26 mouse cellular contexts compared by ENCODE assay signal in the genomic region with DNA sequence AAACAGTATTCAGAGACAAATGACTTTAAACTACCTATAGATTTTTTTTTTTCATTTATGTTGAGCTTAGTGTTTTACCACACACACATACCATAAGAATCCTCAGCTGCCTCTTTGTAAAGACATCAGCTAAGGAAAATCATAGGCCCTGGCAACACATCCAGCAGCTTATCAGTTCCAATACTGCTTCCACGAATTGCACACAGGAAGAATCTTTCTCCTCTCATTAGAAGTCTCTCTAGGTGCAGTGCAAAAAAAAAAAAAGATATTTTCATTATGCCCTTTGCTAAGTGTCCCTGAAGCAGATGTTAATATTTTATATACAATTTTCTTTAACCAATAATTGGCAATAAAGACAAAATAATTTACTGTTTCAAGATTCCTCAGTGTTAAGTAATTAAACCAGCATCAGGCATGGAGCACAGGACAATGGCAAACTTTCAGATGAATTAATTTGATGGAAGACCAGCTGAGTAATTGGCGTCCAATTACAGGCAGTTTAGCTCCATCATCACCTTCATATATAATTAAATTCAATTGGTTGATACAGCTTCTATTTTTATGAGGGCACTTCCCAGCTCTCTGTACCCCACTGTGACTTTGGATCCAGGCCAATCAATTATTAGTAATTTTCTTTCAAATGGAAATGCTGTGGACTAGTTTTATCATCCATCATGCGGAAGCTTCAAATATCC.
DNase-seq lines count a peak whose midpoint lies in the region; ATAC-seq lines count a peak whose summit lies in the region.
"Had no signal": no experiment of that assay in that cellular context is flagged by ENCODE, and none has a peak within 500 bp of the region (broad histone marks: within the 10 kb centered on the region; RNA-seq: fewer than 3 reads in every experiment).

No protein-coding gene starts in this region.

- H3K36me3 ChIP-seq in forebrain, embryonic 11.5 days (ENCODE audit: control insufficient read depth, insufficient read depth, low read length): no peaks in the 10 kb centered on the region
- no peaks in the 10 kb centered on the region for H3K36me3 ChIP-seq in forebrain, embryonic 10.5 days (replicated peaks)
- no peaks in the 10 kb centered on the region for H3K36me3 ChIP-seq in midbrain, embryonic 14.5 days (ENCODE audit: control insufficient read depth, insufficient read depth, low read length)
- no peaks in the 10 kb centered on the region for H3K36me3 ChIP-seq in midbrain, embryonic 11.5 days (ENCODE audit: control insufficient read depth, insufficient read depth, low read length)
- H3K36me3 ChIP-seq in forebrain, embryonic 12.5 days (replicated peaks): no peaks in the 10 kb centered on the region
- H3K36me3 ChIP-seq in hindbrain, embryonic 14.5 days (replicated peaks; ENCODE audit: control insufficient read depth, insufficient read depth): no peaks in the 10 kb centered on the region
- H3K36me3 ChIP-seq: embryonic facial prominence, embryonic 12.5 days; heart, embryonic 15.5 days; liver, embryonic 15.5 days; lung, embryonic 15.5 days had no signal

- no peaks in the 10 kb centered on the region for H3K27me3 ChIP-seq in forebrain, embryonic 11.5 days (ENCODE audit: control insufficient read depth, insufficient read depth, low read length)
- no peaks in the 10 kb centered on the region for H3K27me3 ChIP-seq in forebrain, embryonic 10.5 days (ENCODE audit: poor library complexity, severe bottlenecking)
- no peaks in the 10 kb centered on the region for H3K27me3 ChIP-seq in midbrain, embryonic 14.5 days (ENCODE audit: control insufficient read depth, insufficient read depth, low read length)
- no peaks in the 10 kb centered on the region for H3K27me3 ChIP-seq in midbrain, embryonic 11.5 days (ENCODE audit: control insufficient read depth, insufficient read depth, low read length)
- no peaks in the 10 kb centered on the region for H3K27me3 ChIP-seq in forebrain, embryonic 12.5 days
- H3K27me3 ChIP-seq in hindbrain, embryonic 14.5 days (ENCODE audit: control insufficient read depth, insufficient read depth, low read length): no peaks in the 10 kb centered on the region
- H3K27me3 ChIP-seq: embryonic facial prominence, embryonic 12.5 days; heart, embryonic 15.5 days; liver, embryonic 15.5 days; lung, embryonic 15.5 days had no signal

- no peak overlapping the region for H3K4me3 ChIP-seq in forebrain, embryonic 11.5 days (ENCODE audit: low read depth, low read length)
- no peak overlapping the region for H3K4me3 ChIP-seq in forebrain, embryonic 10.5 days
- H3K4me3 ChIP-seq in midbrain, embryonic 14.5 days (replicated peaks; ENCODE audit: low read depth, low read length): no peak overlapping the region
- H3K4me3 ChIP-seq in midbrain, embryonic 11.5 days (ENCODE audit: low read depth, low read length): no peak overlapping the region
- H3K4me3 ChIP-seq in forebrain, embryonic 12.5 days (replicated peaks): no peak overlapping the region
- H3K4me3 ChIP-seq in hindbrain, embryonic 14.5 days (replicated peaks; ENCODE audit: low read length): no peak overlapping the region
- H3K4me3 ChIP-seq: embryonic facial prominence, embryonic 12.5 days; erythroblast, embryonic 14.5 days; gastrocnemius, adult 2 months; heart, embryonic 15.5 days; left cerebral cortex, adult 2 months; liver, embryonic 15.5 days; lung, embryonic 15.5 days; myocyte had no signal

- DNase-seq in forebrain, embryonic 11.5 days (ENCODE audit: low spot score): no peak
- DNase-seq in forebrain, embryonic 10.5 days (ENCODE audit: extremely low spot score, low spot score): no peak
- peak; percentile 33 for DNase-seq in midbrain, embryonic 14.5 days
- DNase-seq in midbrain, embryonic 11.5 days (ENCODE audit: low spot score, missing footprints): no peak
- DNase-seq in hindbrain, embryonic 14.5 days (ENCODE audit: low spot score): peak; percentile 24
- no peak for DNase-seq in kidney, postnatal 10 days
- DNase-seq in layer of hippocampus, adult 8-10 months (ENCODE audit: low spot score in 2 of 2): no peak
- DNase-seq: adrenal gland, postnatal 36 days; cerebellum, adult 11-12 months; cerebellum, postnatal 14 days; gastrocnemius, adult 2 months; heart, postnatal 36 days; kidney, adult 18-20 months; lung, postnatal 36 days; thymus, adult 18-20 months; thymus, postnatal 36 days had no signal

- no peaks in the 10 kb centered on the region for H3K9me3 ChIP-seq in forebrain, embryonic 11.5 days (ENCODE audit: control insufficient read depth, low read length)
- H3K9me3 ChIP-seq in forebrain, embryonic 10.5 days: no peaks in the 10 kb centered on the region
- no peaks in the 10 kb centered on the region for H3K9me3 ChIP-seq in midbrain, embryonic 14.5 days (ENCODE audit: control insufficient read depth, low read length)
- H3K9me3 ChIP-seq in midbrain, embryonic 11.5 days (ENCODE audit: control insufficient read depth, low read length): no peaks in the 10 kb centered on the region
- H3K9me3 ChIP-seq in forebrain, embryonic 12.5 days: no peaks in the 10 kb centered on the region
- H3K9me3 ChIP-seq in hindbrain, embryonic 14.5 days (ENCODE audit: control insufficient read depth, low read length): no peaks in the 10 kb centered on the region
- H3K9me3 ChIP-seq: embryonic facial prominence, embryonic 12.5 days; heart, embryonic 15.5 days; liver, embryonic 15.5 days; lung, embryonic 15.5 days had no signal

- 0 out of 2 replicates have a peak, but pooled peaks cover 4% of the 10 kb centered on the region for H3K4me1 ChIP-seq in forebrain, embryonic 11.5 days (replicated peaks; ENCODE audit: control insufficient read depth, insufficient read depth, low read length)
- peaks cover 7% of the 10 kb centered on the region for H3K4me1 ChIP-seq in forebrain, embryonic 10.5 days
- H3K4me1 ChIP-seq in midbrain, embryonic 14.5 days (ENCODE audit: control insufficient read depth, insufficient read depth, low read length): peaks cover 5% of the 10 kb centered on the region; the same call in 1 of the 2 replicates
- no peaks in the 10 kb centered on the region for H3K4me1 ChIP-seq in midbrain, embryonic 11.5 days (ENCODE audit: control insufficient read depth, insufficient read depth, low read length)
- H3K4me1 ChIP-seq in forebrain, embryonic 12.5 days: peaks cover 6% of the 10 kb centered on the region; the same call in 1 of the 2 replicates
- no peaks in the 10 kb centered on the region for H3K4me1 ChIP-seq in hindbrain, embryonic 14.5 days (replicated peaks; ENCODE audit: control insufficient read depth, insufficient read depth, low read length)
- H3K4me1 ChIP-seq: embryonic facial prominence, embryonic 12.5 days; heart, embryonic 15.5 days; liver, embryonic 15.5 days; lung, embryonic 15.5 days had no signal

- no peak overlapping the region for H3K9ac ChIP-seq in forebrain, embryonic 11.5 days (ENCODE audit: low read length)
- no peak overlapping the region for H3K9ac ChIP-seq in midbrain, embryonic 14.5 days (replicated peaks; ENCODE audit: low read length)
- H3K9ac ChIP-seq in midbrain, embryonic 11.5 days (ENCODE audit: low read length): no peak overlapping the region
- H3K9ac ChIP-seq in forebrain, embryonic 12.5 days: no peak overlapping the region
- H3K9ac ChIP-seq in hindbrain, embryonic 14.5 days: no peak overlapping the region
- H3K9ac ChIP-seq: embryonic facial prominence, embryonic 12.5 days; heart, embryonic 15.5 days; liver, embryonic 15.5 days; lung, embryonic 15.5 days had no signal

- no peak overlapping the region for H3K27ac ChIP-seq in forebrain, embryonic 11.5 days (ENCODE audit: low read depth, low read length)
- H3K27ac ChIP-seq in forebrain, embryonic 10.5 days: no peak overlapping the region
- H3K27ac ChIP-seq in midbrain, embryonic 14.5 days (replicated peaks; ENCODE audit: low read depth, low read length): no peak overlapping the region
- H3K27ac ChIP-seq in midbrain, embryonic 11.5 days (ENCODE audit: low read depth, low read length): no peak overlapping the region
- no peak overlapping the region for H3K27ac ChIP-seq in forebrain, embryonic 12.5 days
- H3K27ac ChIP-seq in hindbrain, embryonic 14.5 days: no peak overlapping the region
- H3K27ac ChIP-seq: embryonic facial prominence, embryonic 12.5 days; gastrocnemius, adult 2 months; heart, embryonic 15.5 days; left cerebral cortex, adult 2 months; liver, embryonic 15.5 days; lung, embryonic 15.5 days had no signal

- WGBS in forebrain, embryonic 11.5 days: 52% methylated on average over 3 of the region's 3 CpGs
- WGBS in forebrain, embryonic 10.5 days: 80% methylated on average over 3 of the region's 3 CpGs
- WGBS in midbrain, embryonic 14.5 days: 54% methylated on average over 3 of the region's 3 CpGs
- WGBS in midbrain, embryonic 11.5 days: 75% methylated on average over 3 of the region's 3 CpGs
- WGBS in forebrain, embryonic 12.5 days: 39% methylated on average over 3 of the region's 3 CpGs
- 37% methylated on average over 3 of the region's 3 CpGs for WGBS in hindbrain, embryonic 14.5 days

- H3K4me2 ChIP-seq in forebrain, embryonic 11.5 days (ENCODE audit: low read depth, low read length, severe bottlenecking): no peak overlapping the region
- H3K4me2 ChIP-seq in midbrain, embryonic 14.5 days (ENCODE audit: low read length): no peak overlapping the region
- no peak overlapping the region for H3K4me2 ChIP-seq in midbrain, embryonic 11.5 days
- H3K4me2 ChIP-seq in forebrain, embryonic 12.5 days: no peak overlapping the region
- no peak overlapping the region for H3K4me2 ChIP-seq in hindbrain, embryonic 14.5 days (replicated peaks)
- H3K4me2 ChIP-seq: embryonic facial prominence, embryonic 12.5 days; heart, embryonic 15.5 days; liver, embryonic 15.5 days; lung, embryonic 15.5 days had no signal

- ATAC-seq in forebrain, embryonic 11.5 days (replicated peaks; ENCODE audit: low FRiP score): peak; percentile 82
- ATAC-seq in midbrain, embryonic 14.5 days (ENCODE audit: low FRiP score, low TSS enrichment): no peak
- ATAC-seq in midbrain, embryonic 11.5 days (ENCODE audit: low FRiP score): no peak
- ATAC-seq in forebrain, embryonic 12.5 days (ENCODE audit: low FRiP score): peak; percentile 77
- 0 out of 2 replicates have a peak, but pooled peaks have one; percentile 31 for ATAC-seq in hindbrain, embryonic 14.5 days (ENCODE audit: low FRiP score)
- ATAC-seq: CD4-positive, CD25-positive, alpha-beta regulatory T cell, adult 4 months; inflammation-experienced regulatory T-cells, adult 6 months had no signal

Comparison
In these comparisons a context has a peak if more than half of its experiments do, and no peak if none do; other contexts are left out.
1. DNase-seq: peak in midbrain, embryonic 14.5 days (single experiment) and hindbrain, embryonic 14.5 days (single experiment); none in forebrain, embryonic 11.5 days (single experiment), forebrain, embryonic 10.5 days (single experiment), midbrain, embryonic 11.5 days (single experiment), kidney, postnatal 10 days (single experiment) and layer of hippocampus, adult 8-10 months (0 of 2).
2. ATAC-seq: peak in forebrain, embryonic 11.5 days (single experiment), forebrain, embryonic 12.5 days (single experiment) and hindbrain, embryonic 14.5 days (single experiment); none in midbrain, embryonic 14.5 days (single experiment) and midbrain, embryonic 11.5 days (single experiment).